Mouse (Mus musculus): ENCODE results near the gene BC052040. TPM values are rescaled to one million over a fixed set of nuclear protein-coding genes. Genes with fewer than 3 reads are reported as not detected.

The BC052040 gene
- total RNA-seq, 1 experiment from 2014 or later = 3.3 TPM

DNA sequence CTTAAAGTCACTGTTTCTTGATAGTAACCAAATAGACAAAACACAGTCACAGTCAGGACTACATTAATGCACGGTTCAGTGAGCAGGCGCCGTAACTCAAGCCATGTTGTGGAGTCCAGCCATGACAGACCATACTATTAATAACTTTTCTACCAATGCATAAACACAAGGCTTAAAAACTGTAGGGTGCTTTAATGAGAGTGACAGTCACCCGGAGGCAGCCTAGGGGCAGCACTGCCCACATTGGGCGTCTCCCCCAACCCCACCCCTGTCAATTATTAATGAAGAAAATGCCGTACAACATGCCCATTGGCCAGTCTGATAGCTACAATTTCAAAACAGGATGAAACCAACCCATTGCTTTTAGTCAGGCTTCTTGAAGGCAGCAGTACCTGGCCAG lies 153.3 kb downstream of the BC052040 start:
- ATAC-seq (replicated peaks; ENCODE audit: insufficient number of reproducible peaks, low FRiP score, low TSS enrichment, poor library complexity, severe bottlenecking) = no peak

DNA sequence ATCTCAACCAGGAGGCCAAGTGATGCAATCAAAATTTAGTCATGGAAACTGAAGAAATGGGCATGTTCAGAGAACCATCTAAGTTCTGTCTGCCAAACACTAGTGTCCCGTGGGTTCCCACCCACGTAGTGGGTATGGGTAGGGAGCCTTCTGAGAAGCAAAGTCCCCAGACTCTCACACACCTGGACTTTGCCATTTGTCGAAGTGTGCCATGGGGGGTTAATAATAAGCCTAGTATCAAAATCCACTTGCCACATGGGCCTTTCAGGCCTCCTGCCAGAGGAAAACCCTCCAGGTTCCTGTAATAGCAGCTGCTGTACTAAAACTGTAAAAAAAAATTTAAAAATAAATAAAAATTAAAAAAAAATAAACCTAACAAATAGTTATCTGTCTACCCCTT lies 154.9 kb downstream of the BC052040 start:
- no peak for ATAC-seq (replicated peaks; ENCODE audit: insufficient number of reproducible peaks, low FRiP score, low TSS enrichment, poor library complexity, severe bottlenecking)

DNA sequence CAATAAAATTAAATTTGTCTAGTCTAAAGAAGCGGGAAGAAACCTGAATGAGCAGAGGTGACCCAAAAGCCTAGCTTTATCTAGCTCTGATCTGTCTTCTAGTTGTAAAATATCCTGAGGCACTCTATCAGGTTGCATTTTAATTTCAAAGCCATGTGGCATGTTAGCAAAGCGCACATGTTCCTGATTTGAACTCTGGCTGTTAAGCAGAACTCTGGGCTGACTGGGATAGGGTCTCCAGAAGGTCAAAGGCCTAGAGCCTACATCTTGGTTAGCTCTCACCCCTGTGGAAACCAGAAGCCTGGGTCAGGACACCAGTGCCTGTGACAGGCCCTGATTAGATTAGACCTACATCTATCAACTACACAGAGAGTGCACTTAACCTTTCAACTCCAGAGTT lies 156.4 kb downstream of the BC052040 start:
- ATAC-seq (replicated peaks; ENCODE audit: insufficient number of reproducible peaks, low FRiP score, low TSS enrichment, poor library complexity, severe bottlenecking) = no peak

- no peak for ATAC-seq (replicated peaks; ENCODE audit: insufficient number of reproducible peaks, low FRiP score, low TSS enrichment, poor library complexity, severe bottlenecking)
These were observed 160.5 kb downstream of the BC052040 start for GRCm38 (mm10) chr2:115742061-115742460.

DNA sequence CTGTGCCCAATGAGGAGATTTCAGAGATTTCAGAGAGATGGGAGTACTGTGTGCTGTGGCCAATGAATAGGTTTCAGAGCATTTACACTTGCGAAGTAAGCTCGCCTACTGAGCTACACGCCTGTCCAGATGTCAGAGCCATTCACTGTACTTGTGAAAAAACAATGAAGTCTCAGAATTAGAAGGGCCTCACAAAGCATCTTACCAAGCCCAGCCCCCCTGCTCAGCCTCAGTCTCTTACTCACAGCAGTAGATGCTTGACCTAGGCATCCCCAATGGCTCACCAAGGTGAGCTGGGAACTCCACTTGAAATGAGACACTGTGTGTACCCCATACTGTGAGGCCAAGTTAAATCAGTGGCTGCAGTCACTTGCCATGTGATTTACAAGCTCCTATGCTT lies 166.1 kb downstream of the BC052040 start:
- ATAC-seq (replicated peaks; ENCODE audit: insufficient number of reproducible peaks, low FRiP score, low TSS enrichment, poor library complexity, severe bottlenecking) = no peak

DNA sequence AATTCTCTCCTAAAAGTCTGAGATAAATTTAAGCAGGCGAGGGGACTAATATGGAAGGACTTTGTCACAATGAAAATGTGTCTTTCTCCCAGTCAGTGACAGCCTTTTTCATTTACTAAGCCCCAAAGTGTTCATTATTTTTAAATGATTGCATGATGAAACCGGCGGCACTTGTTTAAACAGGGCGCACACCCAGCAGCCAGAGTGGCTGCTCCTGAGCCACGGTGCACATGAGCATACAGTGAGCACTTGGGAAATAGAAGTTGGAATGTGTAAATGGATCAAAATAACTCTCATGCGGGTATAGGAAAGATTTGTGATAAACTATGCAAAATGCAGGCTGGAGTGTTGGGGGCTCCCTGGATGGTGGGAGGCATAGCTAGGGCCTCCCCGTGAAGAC lies 169.7 kb downstream of the BC052040 start:
- no peak for ATAC-seq (replicated peaks; ENCODE audit: insufficient number of reproducible peaks, low FRiP score, low TSS enrichment, poor library complexity, severe bottlenecking)

DNA sequence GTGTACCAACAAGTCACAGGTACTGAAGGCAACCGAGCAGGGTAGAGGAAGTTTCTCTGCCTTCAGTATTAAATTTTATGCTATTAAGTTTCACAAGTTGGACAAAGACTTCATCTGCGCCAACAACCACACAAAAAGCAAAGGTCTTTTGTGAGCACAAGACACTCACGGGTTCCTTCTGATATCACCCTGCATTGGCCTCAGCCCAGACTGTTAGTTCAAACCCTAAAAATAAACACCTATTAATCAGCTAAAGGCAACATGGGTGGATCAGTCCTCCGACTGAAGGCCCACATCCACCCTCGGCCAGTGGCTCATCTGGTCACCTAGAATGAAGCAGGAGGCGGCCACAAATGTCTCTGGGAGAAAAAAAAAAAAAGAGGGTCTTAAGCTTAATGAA lies 176.2 kb downstream of the BC052040 start:
- ATAC-seq (replicated peaks; ENCODE audit: insufficient number of reproducible peaks, low FRiP score, low TSS enrichment, poor library complexity, severe bottlenecking) = no peak

GRCm38 (mm10) chr2:115758542-115758941 lies 177.0 kb downstream of the BC052040 start:
- ATAC-seq (replicated peaks; ENCODE audit: insufficient number of reproducible peaks, low FRiP score, low TSS enrichment, poor library complexity, severe bottlenecking) = no peak

GRCm38 (mm10) chr2:115764595-115765305 lies 183.2 kb downstream of the BC052040 start:
- ATAC-seq (replicated peaks; ENCODE audit: insufficient number of reproducible peaks, low FRiP score, low TSS enrichment, poor library complexity, severe bottlenecking) = no peak; the same call in 1 of the 2 replicates

GRCm38 (mm10) chr2:115769597-115770305 lies 188.2 kb downstream of the BC052040 start:
- no peak for ATAC-seq (replicated peaks; ENCODE audit: insufficient number of reproducible peaks, low FRiP score, low TSS enrichment, poor library complexity, severe bottlenecking)

- no peak for ATAC-seq (replicated peaks; ENCODE audit: insufficient number of reproducible peaks, low FRiP score, low TSS enrichment, poor library complexity, severe bottlenecking)
These were observed 191.2 kb downstream of the BC052040 start for GRCm38 (mm10) chr2:115772709-115773108.

DNA sequence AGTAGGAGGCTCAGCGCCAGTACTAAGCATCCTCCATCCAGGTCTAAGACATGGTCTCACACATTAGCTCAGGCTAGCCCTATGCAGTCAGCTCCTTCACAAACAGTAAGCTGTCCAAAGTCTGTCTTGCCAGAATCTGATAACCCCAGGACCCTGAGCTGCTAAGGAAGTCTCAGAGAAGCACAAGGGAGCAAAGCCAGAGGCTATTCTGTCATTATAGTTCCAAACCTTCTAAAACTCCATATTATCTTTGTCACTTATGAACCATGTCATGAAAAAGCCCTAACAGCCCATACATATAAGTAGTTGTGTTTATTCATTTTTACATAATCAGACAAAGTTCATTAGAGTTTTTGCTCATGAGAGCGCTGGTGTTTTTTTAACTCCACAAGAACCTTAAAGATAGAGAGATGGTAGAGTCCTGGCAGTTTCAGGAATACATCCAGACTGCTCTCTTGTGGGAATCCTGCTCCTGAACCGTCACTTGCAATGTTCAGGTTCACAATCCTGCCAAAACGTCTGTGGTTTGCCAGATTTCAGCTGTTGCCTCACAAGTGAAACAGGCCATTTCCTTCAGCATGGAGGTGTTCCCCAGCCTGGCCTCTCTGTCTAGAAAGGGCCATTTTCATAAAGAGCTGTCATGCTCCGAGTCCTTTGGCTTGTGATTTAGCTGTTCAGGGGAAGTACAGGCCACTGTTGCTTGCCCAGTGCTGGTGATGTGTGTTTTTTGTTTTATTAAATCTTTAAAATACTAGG lies 192.8 kb downstream of the BC052040 start:
- no peak for ATAC-seq (replicated peaks; ENCODE audit: insufficient number of reproducible peaks, low FRiP score, low TSS enrichment, poor library complexity, severe bottlenecking)

GRCm38 (mm10) chr2:115775488-115776217 lies 194.1 kb downstream of the BC052040 start:
- ATAC-seq (replicated peaks; ENCODE audit: insufficient number of reproducible peaks, low FRiP score, low TSS enrichment, poor library complexity, severe bottlenecking) = no peak

- ATAC-seq (replicated peaks; ENCODE audit: insufficient number of reproducible peaks, low FRiP score, low TSS enrichment, poor library complexity, severe bottlenecking) = no peak
These were observed 195.7 kb downstream of the BC052040 start for GRCm38 (mm10) chr2:115776924-115777860.

DNA sequence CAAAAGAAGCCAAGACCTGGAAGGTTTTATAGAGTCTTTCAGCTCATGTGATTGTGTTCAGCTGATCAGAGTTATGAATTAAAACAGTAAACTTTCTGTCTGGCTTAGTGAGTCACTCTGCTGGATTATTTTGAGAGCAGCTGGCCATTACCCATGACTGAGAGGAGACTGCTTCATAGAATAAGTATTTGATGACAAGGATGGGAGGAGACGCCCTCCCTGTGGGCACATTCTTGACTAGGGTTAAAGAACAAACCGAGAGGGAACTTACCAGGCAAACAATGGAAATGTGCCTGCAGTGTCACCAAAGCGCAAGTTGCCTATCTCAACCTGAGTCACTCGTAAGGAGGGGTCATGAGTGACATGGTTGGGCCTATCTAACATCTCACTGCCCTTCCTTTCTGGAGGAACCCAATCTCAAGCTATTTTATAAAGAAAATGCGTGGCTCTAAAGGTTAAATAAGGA lies 199.1 kb downstream of the BC052040 start:
- ATAC-seq (replicated peaks; ENCODE audit: insufficient number of reproducible peaks, low FRiP score, low TSS enrichment, poor library complexity, severe bottlenecking) = no peak

DNA sequence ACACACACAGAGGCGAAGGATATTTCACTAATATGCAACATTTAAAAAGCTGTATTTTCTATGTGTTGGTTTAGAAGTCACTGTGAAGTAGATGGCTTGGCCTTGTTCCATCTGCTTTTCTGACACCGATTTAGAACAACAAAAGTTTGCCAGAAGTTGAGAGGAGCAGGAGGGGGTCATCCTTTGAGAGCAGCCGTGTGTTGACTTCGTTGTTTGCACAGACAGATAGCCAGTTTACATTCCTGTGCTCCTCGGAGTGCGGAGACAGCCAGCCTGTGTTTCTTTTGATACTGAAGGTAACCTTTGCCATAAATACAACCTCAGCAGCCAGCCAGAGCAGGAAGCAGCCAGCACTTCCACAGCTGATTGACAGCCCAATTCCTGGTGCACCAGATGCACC lies 204.2 kb downstream of the BC052040 start:
- ATAC-seq (replicated peaks; ENCODE audit: insufficient number of reproducible peaks, low FRiP score, low TSS enrichment, poor library complexity, severe bottlenecking) = no peak

DNA sequence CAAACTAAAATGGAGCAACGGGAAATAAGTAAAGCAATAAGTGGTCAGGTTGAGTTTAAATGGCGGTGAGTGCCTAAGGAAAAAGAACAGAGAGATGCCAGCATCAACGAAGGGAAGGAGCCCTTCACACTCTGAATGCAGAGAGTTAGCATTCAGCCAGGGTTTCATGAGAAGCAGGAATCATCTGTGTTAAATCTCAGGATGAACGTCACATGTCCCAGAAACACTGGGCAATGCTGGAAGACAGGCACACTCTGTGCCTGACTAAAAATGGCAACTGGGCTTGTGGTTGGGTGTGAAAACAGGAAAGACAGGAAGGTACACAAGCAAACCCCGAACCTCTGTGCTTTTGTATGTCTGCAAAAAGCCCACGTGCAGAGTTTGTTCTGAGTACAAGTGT lies 217.3 kb downstream of the BC052040 start:
- no peak for ATAC-seq (replicated peaks; ENCODE audit: insufficient number of reproducible peaks, low FRiP score, low TSS enrichment, poor library complexity, severe bottlenecking)

- no peak for ATAC-seq (replicated peaks; ENCODE audit: insufficient number of reproducible peaks, low FRiP score, low TSS enrichment, poor library complexity, severe bottlenecking)
These were observed 226.9 kb downstream of the BC052040 start for GRCm38 (mm10) chr2:115808376-115808775.

Measured in monocyte, adult 5-6 weeks (primary cell).